Mouse (Mus musculus) C2C12 (cell line): ENCODE data around the gene Appbp2.

Source experiments
- CEBPB ChIP-seq: IDR thresholded peaks from one replicate; pipeline ENCODE4 v1.6.1; 2011; ENCODE audit warnings: low read depth, mild to moderate bottlenecking, control low read depth, moderate library complexity
- CTCF ChIP-seq: IDR thresholded peaks from one replicate; pipeline ENCODE4 v1.5.1; 2011; ENCODE audit not compliant: control insufficient read depth, insufficient read depth, insufficient read length
- MAX ChIP-seq: IDR thresholded peaks from one replicate; pipeline ENCODE4 v1.6.1; 2011; ENCODE audit warnings: mild to moderate bottlenecking, control low read depth
- MYOD1 ChIP-seq: IDR thresholded peaks from one replicate; pipeline ENCODE4 v1.6.1; 2011; ENCODE audit warnings: low read depth; ENCODE audit not compliant: control insufficient read depth, insufficient read length
- MYOG ChIP-seq: IDR thresholded peaks from one replicate; pipeline ENCODE4 v1.6.1; 2011; ENCODE audit not compliant: control insufficient read depth, insufficient read length; ENCODE audit errors: extremely low read depth
- USF1 ChIP-seq: IDR thresholded peaks from one replicate; pipeline ENCODE4 v1.6.1; 2011; ENCODE audit warnings: low read depth, mild to moderate bottlenecking, control low read depth, moderate library complexity

DNA sequence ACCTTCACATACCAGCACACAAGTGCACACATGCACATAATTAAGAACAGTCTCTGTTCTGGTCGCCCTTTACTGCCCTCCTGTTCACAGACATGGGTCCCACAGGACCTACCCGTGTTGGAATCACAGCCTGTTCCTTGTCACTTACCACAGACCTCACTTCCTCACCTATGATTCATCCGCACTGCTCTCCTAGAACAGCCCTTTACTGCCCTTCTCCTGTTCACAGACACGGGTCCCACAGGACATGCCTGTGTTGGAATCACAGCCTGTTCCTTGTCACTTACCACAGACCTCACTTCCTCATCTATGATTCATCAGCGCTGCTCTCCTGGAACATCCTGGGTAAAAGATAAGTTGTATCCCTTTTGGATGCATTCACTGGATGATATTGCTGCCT is 42.7 kb upstream of the Appbp2 start:
- TF ChIP-seq USF1: no peak
- TF ChIP-seq CTCF: no peak
- TF ChIP-seq CEBPB: no peak
- no peak for TF ChIP-seq MAX
- TF ChIP-seq MYOG: no peak
- no peak for TF ChIP-seq MYOD1
